Mouse (Mus musculus): ENCODE measurements around the gene Srp68. TPM values are rescaled to one million over a fixed set of nuclear protein-coding genes. Genes with fewer than 3 reads are reported as not detected.

Gene Srp68
- polyA plus RNA-seq, 1 experiment: 81.9 TPM

GRCm38 (mm10) chr11:116253076-116253600 lies 20.9 kb downstream of the Srp68 start:
- Histone ChIP-seq H3K36me3 (ENCODE audit: control insufficient read depth, insufficient read depth) (peaks cover 75% of the 10 kb centered on the region), H3K4me3 (ENCODE audit: insufficient read depth, poor library complexity, severe bottlenecking) (no peak overlapping the region), H3K27me3 (ENCODE audit: control insufficient read depth, insufficient read depth, insufficient read length) (no peaks in the 10 kb centered on the region), H3ac (ENCODE audit: control insufficient read depth, insufficient read length, low read depth) (no peak overlapping the region), H3K79me3 (ENCODE audit: low read depth) (peaks cover 4% of the 10 kb centered on the region), H3K79me2 (ENCODE audit: control insufficient read depth, insufficient read depth) (peaks cover 22% of the 10 kb centered on the region)
- TF ChIP-seq MAX (IDR thresholded peaks at IDR 0.05) (no peak), CEBPB (IDR thresholded peaks at IDR 0.05; ENCODE audit: low read depth) (no peak), FOSL1 (IDR thresholded peaks at IDR 0.05; ENCODE audit: insufficient read depth, low read length, poor library complexity, severe bottlenecking) (no peak), MYOD1 (IDR thresholded peaks at IDR 0.05; ENCODE audit: control insufficient read depth, insufficient read length, low read depth) (no peak), USF1 (IDR thresholded peaks at IDR 0.05; ENCODE audit: low read depth) (no peak), CTCF (IDR thresholded peaks at IDR 0.05; ENCODE audit: control insufficient read depth, insufficient read depth, insufficient read length) (no peak), MYOG (IDR thresholded peaks at IDR 0.05; ENCODE audit: control insufficient read depth, extremely low read depth, insufficient read length) (no peak)

- no peaks in the 10 kb centered on the region for H3K27me3 ChIP-seq (ENCODE audit: control insufficient read depth, insufficient read depth, insufficient read length)
- H3K79me2 ChIP-seq (ENCODE audit: control insufficient read depth, insufficient read depth): peaks cover 7% of the 10 kb centered on the region
- H3K79me3 ChIP-seq (ENCODE audit: low read depth): no peaks in the 10 kb centered on the region
- H3K36me3 ChIP-seq (ENCODE audit: control insufficient read depth, insufficient read depth): peaks cover 85% of the 10 kb centered on the region
- H3ac ChIP-seq (ENCODE audit: control insufficient read depth, insufficient read length, low read depth): no peak overlapping the region
- TF ChIP-seq USF1 (IDR thresholded peaks at IDR 0.05; ENCODE audit: low read depth): no peak
- TF ChIP-seq CEBPB (IDR thresholded peaks at IDR 0.05; ENCODE audit: low read depth): no peak
- TF ChIP-seq MYOD1 (IDR thresholded peaks at IDR 0.05; ENCODE audit: control insufficient read depth, insufficient read length, low read depth): no peak
- no peak for TF ChIP-seq FOSL1 (IDR thresholded peaks at IDR 0.05; ENCODE audit: insufficient read depth, low read length, poor library complexity, severe bottlenecking)
- no peak for TF ChIP-seq CTCF (IDR thresholded peaks at IDR 0.05; ENCODE audit: control insufficient read depth, insufficient read depth, insufficient read length)
- TF ChIP-seq MYOG (IDR thresholded peaks at IDR 0.05; ENCODE audit: control insufficient read depth, extremely low read depth, insufficient read length): no peak
- no peak for TF ChIP-seq MAX (IDR thresholded peaks at IDR 0.05)
- H3K4me3 ChIP-seq (ENCODE audit: insufficient read depth, poor library complexity, severe bottlenecking): no peak overlapping the region
These were observed 23.1 kb downstream of the Srp68 start for GRCm38 (mm10) chr11:116250898-116251297.

GRCm38 (mm10) chr11:116247502-116248222 lies 26.4 kb downstream of the Srp68 start:
- H3ac ChIP-seq (ENCODE audit: control insufficient read depth, insufficient read length, low read depth): no peak overlapping the region
- H3K4me3 ChIP-seq (ENCODE audit: insufficient read depth, poor library complexity, severe bottlenecking): no peak overlapping the region
- H3K79me3 ChIP-seq (ENCODE audit: low read depth): no peaks in the 10 kb centered on the region
- no peaks in the 10 kb centered on the region for H3K79me2 ChIP-seq (ENCODE audit: control insufficient read depth, insufficient read depth)
- TF ChIP-seq CEBPB (IDR thresholded peaks at IDR 0.05; ENCODE audit: low read depth): no peak
- TF ChIP-seq CTCF (IDR thresholded peaks at IDR 0.05; ENCODE audit: control insufficient read depth, insufficient read depth, insufficient read length): no peak
- no peak for TF ChIP-seq FOSL1 (IDR thresholded peaks at IDR 0.05; ENCODE audit: insufficient read depth, low read length, poor library complexity, severe bottlenecking)
- TF ChIP-seq MYOD1 (IDR thresholded peaks at IDR 0.05; ENCODE audit: control insufficient read depth, insufficient read length, low read depth): no peak
- no peak for TF ChIP-seq USF1 (IDR thresholded peaks at IDR 0.05; ENCODE audit: low read depth)
- no peak for TF ChIP-seq MYOG (IDR thresholded peaks at IDR 0.05; ENCODE audit: control insufficient read depth, extremely low read depth, insufficient read length)
- TF ChIP-seq MAX (IDR thresholded peaks at IDR 0.05): no peak
- peaks cover 76% of the 10 kb centered on the region for H3K36me3 ChIP-seq (ENCODE audit: control insufficient read depth, insufficient read depth)
- H3K27me3 ChIP-seq (ENCODE audit: control insufficient read depth, insufficient read depth, insufficient read length): no peaks in the 10 kb centered on the region

- Histone ChIP-seq H3K27me3 (ENCODE audit: control insufficient read depth, insufficient read depth, insufficient read length) (no peaks in the 10 kb centered on the region), H3K79me2 (ENCODE audit: control insufficient read depth, insufficient read depth) (no peaks in the 10 kb centered on the region), H3K4me3 (ENCODE audit: insufficient read depth, poor library complexity, severe bottlenecking) (no peak overlapping the region), H3K36me3 (ENCODE audit: control insufficient read depth, insufficient read depth) (peaks cover 59% of the 10 kb centered on the region), H3K79me3 (ENCODE audit: low read depth) (no peaks in the 10 kb centered on the region), H3ac (ENCODE audit: control insufficient read depth, insufficient read length, low read depth) (no peak overlapping the region)
- TF ChIP-seq MAX (IDR thresholded peaks at IDR 0.05): no peak
- no peak for TF ChIP-seq USF1 (IDR thresholded peaks at IDR 0.05; ENCODE audit: low read depth)
- TF ChIP-seq FOSL1 (IDR thresholded peaks at IDR 0.05; ENCODE audit: insufficient read depth, low read length, poor library complexity, severe bottlenecking): no peak
- no peak for TF ChIP-seq CEBPB (IDR thresholded peaks at IDR 0.05; ENCODE audit: low read depth)
- no peak for TF ChIP-seq MYOG (IDR thresholded peaks at IDR 0.05; ENCODE audit: control insufficient read depth, extremely low read depth, insufficient read length)
- no peak for TF ChIP-seq MYOD1 (IDR thresholded peaks at IDR 0.05; ENCODE audit: control insufficient read depth, insufficient read length, low read depth)
- TF ChIP-seq CTCF (IDR thresholded peaks at IDR 0.05; ENCODE audit: control insufficient read depth, insufficient read depth, insufficient read length): no peak
These were observed 28.4 kb downstream of the Srp68 start for GRCm38 (mm10) chr11:116245616-116246015.

GRCm38 (mm10) chr11:116244580-116244979 lies 29.4 kb downstream of the Srp68 start:
- Histone ChIP-seq H3K79me3 (ENCODE audit: low read depth) (no peaks in the 10 kb centered on the region), H3ac (ENCODE audit: control insufficient read depth, insufficient read length, low read depth) (no peak overlapping the region), H3K36me3 (ENCODE audit: control insufficient read depth, insufficient read depth) (peaks cover 50% of the 10 kb centered on the region), H3K4me3 (ENCODE audit: insufficient read depth, poor library complexity, severe bottlenecking) (no peak overlapping the region), H3K79me2 (ENCODE audit: control insufficient read depth, insufficient read depth) (no peaks in the 10 kb centered on the region), H3K27me3 (ENCODE audit: control insufficient read depth, insufficient read depth, insufficient read length) (no peaks in the 10 kb centered on the region)
- TF ChIP-seq CEBPB (IDR thresholded peaks at IDR 0.05; ENCODE audit: low read depth): no peak
- TF ChIP-seq MYOG (IDR thresholded peaks at IDR 0.05; ENCODE audit: control insufficient read depth, extremely low read depth, insufficient read length): no peak
- no peak for TF ChIP-seq MAX (IDR thresholded peaks at IDR 0.05)
- TF ChIP-seq CTCF (IDR thresholded peaks at IDR 0.05; ENCODE audit: control insufficient read depth, insufficient read depth, insufficient read length): no peak
- no peak for TF ChIP-seq FOSL1 (IDR thresholded peaks at IDR 0.05; ENCODE audit: insufficient read depth, low read length, poor library complexity, severe bottlenecking)
- TF ChIP-seq MYOD1 (IDR thresholded peaks at IDR 0.05; ENCODE audit: control insufficient read depth, insufficient read length, low read depth): no peak
- TF ChIP-seq USF1 (IDR thresholded peaks at IDR 0.05; ENCODE audit: low read depth): no peak

Data from C2C12 (cell line).